Mouse (Mus musculus) heart, embryonic 11.5 days (tissue): ENCODE results near the gene 6030445D17Rik. TPM values are rescaled to one million over a fixed set of nuclear protein-coding genes. Genes with fewer than 3 reads are reported as not detected.

Source experiments
- ATAC-seq: fragments of 200-750 bp; cut with Nextera tagmentation; replicated peaks from 2 replicates; pipeline ENCODE4 v1.8.0; 2017; ENCODE audit warnings: moderate library complexity; ENCODE audit not compliant: insufficient number of reproducible peaks, low FRiP score, low TSS enrichment
- H3K27ac ChIP-seq: fragments of 300-500 bp; sonication (generic); 2 replicates; pipeline ENCODE4 v1.5.1; 2014; ENCODE audit warnings: mild to moderate bottlenecking, low read depth, low read length
- H3K27me3 ChIP-seq: fragments of 300-500 bp; sonication (generic); 2 replicates; pipeline ENCODE4 v1.6.1; 2014; ENCODE audit warnings: mild to moderate bottlenecking, low read length, mixed read lengths; ENCODE audit not compliant: control insufficient read depth, insufficient read depth
- H3K36me3 ChIP-seq: fragments of 300-500 bp; sonication (generic); 2 replicates; pipeline ENCODE4 v1.6.1; 2014; ENCODE audit warnings: mild to moderate bottlenecking, low read length, moderate library complexity, mixed read lengths; ENCODE audit not compliant: control insufficient read depth, insufficient read depth
- H3K4me1 ChIP-seq: fragments of 300-500 bp; sonication (generic); 2 replicates; pipeline ENCODE4 v1.6.1; 2014; ENCODE audit warnings: low read length; ENCODE audit not compliant: control insufficient read depth, insufficient read depth
- H3K4me2 ChIP-seq: fragments of 300-500 bp; sonication (generic); 2 replicates; pipeline ENCODE4 v1.6.1; 2014; ENCODE audit warnings: mild to moderate bottlenecking, moderate library complexity
- H3K4me3 ChIP-seq: fragments of 300-500 bp; sonication (generic); 2 replicates; pipeline ENCODE4 v1.5.1; 2014; ENCODE audit warnings: low read depth, low read length
- H3K9ac ChIP-seq: fragments of 300-500 bp; sonication (generic); 2 replicates; pipeline ENCODE4 v1.6.1; 2014; ENCODE audit warnings: mild to moderate bottlenecking, low read depth, low read length, moderate library complexity
- H3K9me3 ChIP-seq: fragments of 300-500 bp; sonication (generic); replicated peaks from 2 replicates; pipeline ENCODE4 v1.6.1; 2016; ENCODE audit warnings: low read length; ENCODE audit not compliant: control insufficient read depth
- WGBS: fragments of 180-500 bp; shearing (Covaris S2); extraction: QIAGEN DNeasy Blood & Tissue Kit; methylation state at CpG from one replicate; pipeline ENCODE4 v1.1.7; 2014; ENCODE audit not compliant: insufficient replicate concordance; 5-methylcytosine and 5-hydroxymethylcytosine counted together
- polyA plus RNA-seq: library from polyadenylated mRNA; unstranded; fragments of >200 nt; fragmentation: Nextera tagmentation; extraction: Ambion mirVana; gene quantifications from 2 replicates; pipeline ENCODE4 v1.2.1, GENCODE M21; 2014

The 6030445D17Rik gene
- polyA plus RNA-seq: 0.25 and 0.29 TPM in 2 replicates

DNA sequence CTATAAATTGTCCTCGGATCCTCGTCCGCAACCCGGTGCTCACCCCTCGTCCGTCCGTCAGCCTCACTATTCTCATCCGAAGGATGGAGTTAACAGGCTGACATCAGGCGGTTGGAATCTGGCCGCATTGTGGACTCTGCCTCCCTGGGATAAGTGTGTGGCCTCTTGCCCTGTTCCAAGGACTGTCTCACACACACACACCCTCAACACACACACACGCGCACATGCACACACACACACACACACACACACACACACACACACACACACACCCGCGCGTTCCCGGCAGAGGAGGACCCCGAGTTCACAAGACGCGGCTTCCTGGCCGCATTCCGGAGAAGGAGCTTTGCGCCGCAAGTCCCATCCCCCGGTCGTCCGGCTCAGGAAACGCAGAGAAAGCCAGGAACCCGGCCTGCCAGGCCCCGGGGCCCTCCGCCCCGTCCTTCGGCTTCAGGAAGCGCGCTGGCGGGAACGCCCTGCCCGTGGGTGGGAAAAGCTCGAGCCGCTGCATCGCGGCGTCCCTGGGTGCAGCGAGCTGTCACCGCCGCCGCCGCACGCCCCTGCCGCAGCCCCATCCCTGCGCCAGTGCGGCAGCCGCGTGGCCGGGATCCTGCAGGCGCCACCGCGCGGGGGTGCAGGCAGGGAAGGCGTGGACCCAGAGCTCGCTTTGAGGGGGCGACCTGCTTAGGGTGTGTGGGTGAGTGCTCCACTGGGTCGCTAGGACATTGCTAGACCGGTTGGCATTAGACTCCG is at the start of gene 6030445D17Rik:
6030445D17Rik (plus strand) TSS at position 165 of the 753 bp plus-strand sequence.
- peak; percentile 73 for ATAC-seq
- WGBS: under 1% methylated on average over 63 of the region's 64 CpGs
- H3K27me3 ChIP-seq: peaks cover 5% of the 10 kb centered on the region; the same call in 1 of the 2 replicates

DNA sequence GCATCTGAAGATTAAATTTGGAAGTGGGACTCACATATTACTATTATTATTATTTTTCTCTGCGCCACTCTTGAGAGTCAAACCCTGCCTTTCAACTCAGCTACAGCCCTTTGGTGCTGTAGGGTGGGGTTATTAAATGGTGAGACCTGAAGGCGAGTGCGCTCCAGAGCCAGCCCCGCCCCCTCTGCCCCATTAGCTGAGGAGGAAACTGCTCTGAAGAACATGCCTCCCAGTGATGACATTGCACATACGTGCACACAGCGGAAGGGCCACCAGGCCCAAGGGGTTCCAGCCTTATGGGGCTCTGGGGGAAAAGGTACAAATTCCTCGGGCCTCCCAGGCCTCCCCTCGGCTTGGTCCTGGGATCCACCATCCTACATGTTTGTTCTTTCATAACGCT is 46.6 kb upstream of the 6030445D17Rik start:
- H3K27me3 ChIP-seq: peaks cover 13% of the 10 kb centered on the region
- no peak overlapping the region for H3K27ac ChIP-seq
- no peak overlapping the region for H3K9ac ChIP-seq
- no peak overlapping the region for H3K4me2 ChIP-seq
- no peak for ATAC-seq
- H3K4me1 ChIP-seq: no peaks in the 10 kb centered on the region
- no peak overlapping the region for H3K4me3 ChIP-seq
- H3K9me3 ChIP-seq: no peaks in the 10 kb centered on the region
- 85% methylated on average over 9 of the region's 9 CpGs for WGBS
- H3K36me3 ChIP-seq: no peaks in the 10 kb centered on the region

More for the DNA sequence above, at the start of gene 6030445D17Rik:
- no peaks in the 10 kb centered on the region for H3K9me3 ChIP-seq
- H3K4me1 ChIP-seq: peaks cover 14% of the 10 kb centered on the region
- H3K4me2 ChIP-seq: peak within 1 kb of the TSS; percentile 98
- H3K36me3 ChIP-seq: no peaks in the 10 kb centered on the region
- H3K27ac ChIP-seq: peak within 1 kb of the TSS; percentile 74
- peak within 1 kb of the TSS; percentile 71 for H3K4me3 ChIP-seq
- H3K9ac ChIP-seq: peak within 1 kb of the TSS; percentile 76

DNA sequence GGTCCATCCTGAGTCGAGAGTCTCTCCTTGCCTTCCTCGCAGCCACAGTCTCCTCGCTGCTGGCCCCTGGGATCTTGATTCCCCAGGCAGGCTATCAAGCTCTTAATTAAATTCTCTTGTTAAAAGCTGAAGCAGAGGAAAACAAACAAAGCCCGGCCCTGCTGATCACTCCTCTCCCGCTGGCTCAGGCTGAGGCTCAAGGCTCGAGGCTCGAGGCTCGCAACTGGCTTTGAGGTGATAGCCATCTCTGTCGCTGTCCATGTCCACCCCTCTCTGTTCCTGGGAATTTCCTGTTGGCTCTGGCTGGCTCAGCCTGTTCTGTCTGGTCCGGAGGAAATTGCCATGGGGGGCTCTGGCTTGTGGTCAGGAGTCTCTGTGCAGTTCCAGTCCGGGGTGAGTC is 43.1 kb upstream of the 6030445D17Rik start:
- Histone ChIP-seq H3K9ac (0 out of 2 replicates have a peak overlapping the region, but pooled peaks have one; percentile 43), H3K4me1 (no peaks in the 10 kb centered on the region), H3K27ac (no peak overlapping the region), H3K27me3 (peaks cover 37% of the 10 kb centered on the region), H3K4me2 (no peak overlapping the region), H3K9me3 (no peaks in the 10 kb centered on the region), H3K36me3 (no peaks in the 10 kb centered on the region), H3K4me3 (no peak overlapping the region)
- 11% methylated on average over 11 of the region's 11 CpGs for WGBS
- no peak for ATAC-seq

DNA sequence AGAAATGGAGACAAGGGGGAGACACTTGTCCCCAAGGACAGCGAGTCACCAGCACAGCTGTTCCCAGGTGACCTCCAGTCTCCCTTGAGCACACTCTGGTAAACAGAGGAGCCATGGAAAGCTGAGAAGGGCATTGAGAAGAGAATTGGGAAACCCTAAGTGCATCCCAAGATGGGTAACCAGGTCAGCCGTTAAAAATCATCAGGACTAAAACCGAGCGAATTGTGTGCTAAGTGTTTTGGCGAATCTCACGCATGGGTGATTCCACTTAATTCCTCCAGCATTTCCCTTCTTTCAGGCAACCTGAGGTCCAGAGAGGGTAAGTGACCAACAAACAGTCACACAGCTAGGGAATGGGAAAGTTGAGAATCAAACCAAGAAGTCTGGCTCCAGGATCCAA is 42.7 kb upstream of the 6030445D17Rik start:
- H3K4me1 ChIP-seq: peaks cover 2% of the 10 kb centered on the region
- no peaks in the 10 kb centered on the region for H3K9me3 ChIP-seq
- H3K9ac ChIP-seq: no peak overlapping the region
- H3K27me3 ChIP-seq: peaks cover 42% of the 10 kb centered on the region
- no peaks in the 10 kb centered on the region for H3K36me3 ChIP-seq
- WGBS: 71% methylated on average over 6 of the region's 6 CpGs
- no peak for ATAC-seq
- H3K4me2 ChIP-seq: no peak overlapping the region
- H3K27ac ChIP-seq: no peak overlapping the region
- no peak overlapping the region for H3K4me3 ChIP-seq

DNA sequence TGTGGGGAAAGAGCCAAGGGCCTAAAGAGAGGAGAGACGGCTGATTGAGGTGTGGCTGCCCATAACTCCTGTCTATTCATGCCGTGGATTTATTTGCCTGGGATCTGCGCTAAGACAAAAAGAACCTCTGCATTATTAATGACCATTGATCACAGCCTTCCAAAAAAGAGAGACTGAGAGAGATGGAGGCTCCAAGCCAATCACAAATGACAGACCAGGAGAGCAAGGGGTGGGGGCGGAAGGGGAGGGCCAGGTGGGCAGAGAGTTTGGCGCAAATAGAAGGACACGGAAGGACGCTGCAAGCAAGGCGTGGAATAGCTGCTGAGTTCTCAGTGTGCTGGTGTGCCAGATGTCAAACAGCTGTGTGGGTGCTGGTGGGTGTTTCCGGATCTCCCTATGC is 38.8 kb upstream of the 6030445D17Rik start, which contains the start of gene Htr1d:
Htr1d (plus strand) TSS at position 301 of the 400 bp plus-strand sequence.
- no peak within 1 kb of the TSS for H3K27ac ChIP-seq
- H3K36me3 ChIP-seq: no peaks in the 10 kb centered on the region
- ATAC-seq: no peak
- peak within 1 kb of the TSS; percentile 98 for H3K4me2 ChIP-seq
- H3K4me1 ChIP-seq: peaks cover 6% of the 10 kb centered on the region
- WGBS: 76% methylated on average over 9 of the region's 9 CpGs
- peak within 1 kb of the TSS; percentile 54 for H3K4me3 ChIP-seq
- peak within 1 kb of the TSS; percentile 11; the same call in 1 of the 2 replicates for H3K9ac ChIP-seq
- H3K27me3 ChIP-seq: peaks cover 50% of the 10 kb centered on the region
- no peaks in the 10 kb centered on the region for H3K9me3 ChIP-seq

DNA sequence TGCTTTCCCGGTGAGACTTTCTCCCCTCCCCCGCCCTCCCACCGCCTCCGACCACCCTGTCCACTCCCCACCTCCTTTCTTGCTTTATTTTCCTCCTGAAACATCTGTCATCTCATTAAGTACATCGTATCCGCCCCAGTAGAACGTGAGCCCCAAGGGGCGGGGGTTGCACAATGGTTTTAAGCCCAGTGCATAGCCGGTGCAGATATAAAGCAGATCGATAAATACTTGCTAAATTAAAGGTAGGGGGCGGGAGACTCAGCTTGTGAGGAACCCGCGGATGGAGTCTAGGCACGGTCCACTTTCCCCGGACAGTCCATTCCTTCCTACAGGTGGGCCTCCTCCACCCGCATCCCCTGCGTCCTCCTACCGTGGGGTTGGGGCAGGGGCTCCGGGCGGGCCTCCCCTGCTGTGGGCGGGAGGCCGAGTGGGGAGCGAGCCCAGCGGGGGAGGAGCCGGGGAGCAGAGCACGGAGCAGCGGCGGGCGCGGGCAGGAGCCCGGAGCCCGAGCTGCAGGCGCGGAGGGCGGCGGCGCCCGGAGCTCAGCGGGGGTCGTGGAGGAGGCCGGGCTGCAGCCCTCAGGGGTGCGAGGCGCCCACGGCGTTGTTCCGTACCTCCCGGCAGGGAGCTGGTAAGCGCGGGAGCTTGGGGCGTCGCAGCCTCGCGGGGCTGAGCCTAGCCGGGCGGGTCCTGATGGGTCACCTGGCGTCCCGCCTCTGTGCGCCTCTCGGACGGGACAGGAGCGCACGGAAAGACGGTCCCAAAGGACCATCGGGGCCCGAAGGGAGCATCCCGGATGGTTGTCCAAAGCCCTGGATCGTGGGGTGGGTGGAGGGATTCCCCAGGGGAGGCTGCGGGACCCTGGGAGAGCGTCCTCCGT is 37.7 kb upstream of the 6030445D17Rik start:
- Histone ChIP-seq H3K4me1 (peaks cover 6% of the 10 kb centered on the region), H3K27ac (no peak overlapping the region), H3K9ac (peak overlapping the region; percentile 24; the same call in 1 of the 2 replicates), H3K4me3 (peak overlapping the region; percentile 54), H3K9me3 (no peaks in the 10 kb centered on the region), H3K27me3 (peaks cover 44% of the 10 kb centered on the region), H3K4me2 (peak overlapping the region; percentile 98), H3K36me3 (no peaks in the 10 kb centered on the region)
- no peak for ATAC-seq
- WGBS: under 1% methylated on average over 68 of the region's 70 CpGs

DNA sequence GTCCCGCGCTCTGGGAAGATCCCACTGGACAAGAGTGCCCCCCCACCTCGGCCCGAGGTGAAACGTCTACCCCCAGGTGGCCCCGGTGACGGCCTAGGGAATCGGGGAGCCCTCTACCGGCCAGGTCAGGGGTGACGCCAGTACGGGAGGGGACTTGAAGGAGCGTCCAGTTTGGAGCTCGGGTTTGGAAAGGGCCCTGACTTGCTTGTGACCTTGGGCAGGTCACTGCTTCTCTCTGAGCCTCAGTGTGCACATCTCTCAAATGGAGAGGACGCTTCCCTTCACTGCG is 37.1 kb upstream of the 6030445D17Rik start:
- peaks cover 6% of the 10 kb centered on the region for H3K4me1 ChIP-seq
- no peaks in the 10 kb centered on the region for H3K9me3 ChIP-seq
- WGBS: 3% methylated on average over 14 of the region's 15 CpGs
- peak overlapping the region; percentile 54 for H3K4me3 ChIP-seq
- H3K9ac ChIP-seq: 0 out of 2 replicates have a peak overlapping the region, but pooled peaks have one; percentile 24
- no peaks in the 10 kb centered on the region for H3K36me3 ChIP-seq
- ATAC-seq: no peak
- peaks cover 40% of the 10 kb centered on the region for H3K27me3 ChIP-seq
- H3K27ac ChIP-seq: no peak overlapping the region
- peak overlapping the region; percentile 98 for H3K4me2 ChIP-seq

DNA sequence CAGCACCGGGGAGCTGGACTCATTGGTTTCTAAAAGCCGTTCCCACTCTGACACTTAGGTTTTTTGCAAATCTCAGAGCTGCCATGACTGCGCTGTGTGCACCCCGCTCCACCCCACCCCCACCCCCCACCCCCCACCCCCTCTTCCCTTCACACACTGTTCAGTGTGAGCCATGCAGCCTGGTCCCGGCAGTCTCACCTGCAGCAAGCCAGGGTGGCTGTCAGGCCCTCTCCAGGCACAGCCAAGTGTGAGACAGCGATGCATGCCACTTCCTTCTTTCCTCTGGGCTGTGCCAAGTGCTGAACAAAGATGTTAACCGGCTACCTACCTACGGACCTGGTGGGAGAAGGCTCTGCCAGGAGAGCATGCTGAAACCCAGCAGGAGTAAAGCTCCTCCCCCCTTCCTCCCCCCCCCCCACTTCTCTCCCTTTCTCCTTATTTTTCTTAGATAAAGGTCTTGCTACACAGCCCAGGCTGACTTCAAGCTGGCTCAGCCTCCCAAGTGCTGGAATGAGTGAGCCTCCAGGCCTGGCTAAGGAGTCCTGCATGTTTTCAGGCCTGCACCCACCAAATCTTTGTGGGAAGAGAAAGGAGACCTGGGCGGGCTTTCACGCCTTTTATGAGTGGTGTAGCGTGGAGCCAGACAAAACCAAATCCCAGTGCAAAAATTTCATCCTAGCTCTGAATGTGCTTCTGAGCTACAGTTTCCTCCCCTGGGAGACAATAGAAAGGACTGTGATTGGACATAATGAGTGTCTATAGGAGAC is 31.3 kb upstream of the 6030445D17Rik start:
- Histone ChIP-seq H3K9ac (no peak overlapping the region), H3K9me3 (no peaks in the 10 kb centered on the region), H3K27ac (no peak overlapping the region), H3K4me1 (peaks cover 7% of the 10 kb centered on the region; the same call in 1 of the 2 replicates), H3K4me2 (0 out of 2 replicates have a peak overlapping the region, but pooled peaks have one; percentile 2), H3K4me3 (no peak overlapping the region), H3K36me3 (no peaks in the 10 kb centered on the region), H3K27me3 (no peaks in the 10 kb centered on the region; the same call in 1 of the 2 replicates)
- no peak for ATAC-seq
- 23% methylated on average over 11 of the region's 11 CpGs for WGBS
